Mouse (Mus musculus): Measurements from ENCODE around the gene Mael.

Gene Mael

DNA sequence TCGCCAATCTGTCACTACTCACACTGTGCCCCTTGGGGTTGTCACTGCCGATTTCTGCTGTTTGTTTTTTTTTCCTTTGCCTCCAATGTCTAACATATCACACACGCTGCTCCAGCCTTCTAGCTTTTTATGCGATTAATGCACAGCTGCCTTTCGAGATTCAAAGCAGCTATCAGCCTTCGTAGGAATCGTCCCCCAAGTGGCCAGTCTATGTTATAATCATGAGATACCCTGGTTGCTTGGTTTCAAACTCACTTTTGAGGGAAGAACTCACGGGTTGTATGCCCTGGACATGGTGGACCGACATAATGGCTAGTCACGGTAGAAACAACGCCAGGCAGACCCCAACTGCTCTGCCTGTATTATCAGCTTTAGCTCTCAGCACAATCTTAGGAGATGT is 87.2 kb downstream of the Mael start:
- peak in 1 of 2 experiments; percentile 26 for DNase-seq

Measured in kidney, postnatal 4 days (tissue).